Mouse (Mus musculus) stomach, embryonic 16.5 days (tissue): ENCODE results near the gene Marc2. TPM values are rescaled to one million over a fixed set of nuclear protein-coding genes. Genes with fewer than 3 reads are reported as not detected.

Experiments used
- ATAC-seq: fragments of 200-750 bp; cut with Nextera tagmentation; 2 replicates; pipeline ENCODE4 v1.8.0; 2017; ENCODE audit warnings: moderate number of reproducible peaks, moderate TSS enrichment; ENCODE audit not compliant: insufficient read depth, low FRiP score
- H3K27ac ChIP-seq: fragments of 300-500 bp; sonication (generic); 2 replicates; pipeline ENCODE4 v1.5.1; 2014; ENCODE audit warnings: low read length
- H3K27me3 ChIP-seq: fragments of 300-500 bp; sonication (generic); 2 replicates; pipeline ENCODE4 v1.6.1; 2014; ENCODE audit warnings: low read length, control low read depth, mixed read lengths; ENCODE audit not compliant: control insufficient read depth, insufficient read depth
- H3K36me3 ChIP-seq: fragments of 300-500 bp; sonication (generic); 2 replicates; pipeline ENCODE4 v1.6.1; 2014; ENCODE audit warnings: low read length; ENCODE audit not compliant: control insufficient read depth, insufficient read depth
- H3K4me1 ChIP-seq: fragments of 300-500 bp; sonication (generic); 2 replicates; pipeline ENCODE4 v1.6.1; 2014; ENCODE audit warnings: low read length, control low read depth, mixed read lengths; ENCODE audit not compliant: control insufficient read depth, insufficient read depth
- H3K4me2 ChIP-seq: fragments of 300-500 bp; sonication (generic); 2 replicates; pipeline ENCODE4 v1.6.1; 2014; ENCODE audit warnings: low read depth, low read length, mixed read lengths
- H3K4me3 ChIP-seq: fragments of 300-500 bp; sonication (generic); replicated peaks from 2 replicates; pipeline ENCODE4 v1.5.1; 2014; ENCODE audit warnings: mild to moderate bottlenecking, low read length
- H3K9ac ChIP-seq: fragments of 300-500 bp; sonication (generic); 2 replicates; pipeline ENCODE4 v1.6.1; 2014; ENCODE audit warnings: low read length
- H3K9me3 ChIP-seq: fragments of 300-500 bp; sonication (generic); replicated peaks from 2 replicates; pipeline ENCODE4 v1.6.1; 2016; ENCODE audit warnings: low read length, control low read depth; ENCODE audit not compliant: control insufficient read depth
- WGBS: fragments of 180-500 bp; shearing (Covaris S2); extraction: QIAGEN DNeasy Blood & Tissue Kit; methylation state at CpG from one replicate; pipeline ENCODE4 v1.1.7; 2014; 5-methylcytosine and 5-hydroxymethylcytosine counted together
- polyA plus RNA-seq: library from polyadenylated mRNA; unstranded; fragments of >200 nt; fragmentation: Nextera tagmentation; extraction: Ambion mirVana; gene quantifications from 2 replicates; pipeline ENCODE4 v1.2.1, GENCODE M21; 2015

Marc2 gene
- polyA plus RNA-seq: 218 and 228 TPM in 2 replicates

- H3K36me3 ChIP-seq: no peaks in the 10 kb centered on the region
- H3K9me3 ChIP-seq: no peaks in the 10 kb centered on the region
- peak; percentile 10; the same call in 1 of the 2 replicates for ATAC-seq
- H3K9ac ChIP-seq: peak within 1 kb of the TSS; percentile 90
- H3K27ac ChIP-seq: peak within 1 kb of the TSS; percentile 89
- H3K4me3 ChIP-seq: peak within 1 kb of the TSS; percentile 82
- peak within 1 kb of the TSS; percentile 87 for H3K4me2 ChIP-seq
- 4% methylated on average over 18 of the region's 18 CpGs for WGBS
- no peaks in the 10 kb centered on the region for H3K27me3 ChIP-seq
- peaks cover 12% of the 10 kb centered on the region for H3K4me1 ChIP-seq
Observed at GRCm38 (mm10) chr1:184846092-184846750, at the start of gene Marc2. Marc2 (minus strand) TSS chr1:184846451.

GRCm38 (mm10) chr1:184891998-184892397 lies 45.7 kb upstream of the Marc2 start:
- no peaks in the 10 kb centered on the region for H3K27me3 ChIP-seq
- no peak overlapping the region for H3K27ac ChIP-seq
- no peak overlapping the region for H3K4me2 ChIP-seq
- H3K9me3 ChIP-seq: no peaks in the 10 kb centered on the region
- H3K4me3 ChIP-seq: no peak overlapping the region
- WGBS: 68% methylated on average over 3 of the region's 3 CpGs
- H3K9ac ChIP-seq: no peak overlapping the region
- H3K36me3 ChIP-seq: no peaks in the 10 kb centered on the region
- no peak for ATAC-seq
- H3K4me1 ChIP-seq: no peaks in the 10 kb centered on the region

- ATAC-seq: no peak
- Histone ChIP-seq H3K4me3 (no peak overlapping the region), H3K27ac (no peak overlapping the region), H3K4me2 (no peak overlapping the region), H3K36me3 (no peaks in the 10 kb centered on the region), H3K4me1 (no peaks in the 10 kb centered on the region), H3K9ac (no peak overlapping the region), H3K9me3 (no peaks in the 10 kb centered on the region), H3K27me3 (no peaks in the 10 kb centered on the region)
- WGBS: 88% methylated on average over 6 of the region's 6 CpGs
Observed at GRCm38 (mm10) chr1:184889454-184889853, 43.2 kb upstream of the Marc2 start.

- 73% methylated on average over 1 of the region's 1 CpGs for WGBS
- Histone ChIP-seq H3K4me1 (0 out of 2 replicates have a peak, but pooled peaks cover 3% of the 10 kb centered on the region), H3K9ac (no peak overlapping the region), H3K4me2 (no peak overlapping the region), H3K36me3 (no peaks in the 10 kb centered on the region), H3K27ac (no peak overlapping the region), H3K27me3 (peaks cover 24% of the 10 kb centered on the region), H3K9me3 (no peaks in the 10 kb centered on the region), H3K4me3 (no peak overlapping the region)
- no peak for ATAC-seq
Observed at GRCm38 (mm10) chr1:184886160-184886559, 39.9 kb upstream of the Marc2 start.

- no peak within 1 kb of the TSS for H3K27ac ChIP-seq
Observed at GRCm38 (mm10) chr1:184882281-184883268, 36.3 kb upstream of the Marc2 start, which contains the start of gene C130074G19Rik. C130074G19Rik (minus strand) TSS chr1:184883218.

GRCm38 (mm10) chr1:184881861-184882260 lies 35.6 kb upstream of the Marc2 start:
- WGBS: 62% methylated on average over 7 of the region's 7 CpGs
- Histone ChIP-seq H3K4me1 (0 out of 2 replicates have a peak, but pooled peaks cover 7% of the 10 kb centered on the region), H3K9me3 (no peaks in the 10 kb centered on the region), H3K4me2 (peak overlapping the region; percentile 82), H3K9ac (peak overlapping the region; percentile 71; the same call in 1 of the 2 replicates), H3K27ac (no peak overlapping the region), H3K27me3 (peaks cover 28% of the 10 kb centered on the region), H3K36me3 (no peaks in the 10 kb centered on the region), H3K4me3 (peak overlapping the region; percentile 52)
- ATAC-seq: no peak

More at GRCm38 (mm10) chr1:184882281-184883268, 36.3 kb upstream of the Marc2 start, which contains the start of gene C130074G19Rik:
- 4% methylated on average over 77 of the region's 77 CpGs for WGBS
- peak; percentile 91 for ATAC-seq
- Histone ChIP-seq H3K36me3 (no peaks in the 10 kb centered on the region), H3K27me3 (peaks cover 28% of the 10 kb centered on the region), H3K4me1 (0 out of 2 replicates have a peak, but pooled peaks cover 7% of the 10 kb centered on the region), H3K9me3 (no peaks in the 10 kb centered on the region), H3K4me3 (peak within 1 kb of the TSS; percentile 52), H3K9ac (peak within 1 kb of the TSS; percentile 71), H3K4me2 (peak within 1 kb of the TSS; percentile 82)

GRCm38 (mm10) chr1:184881211-184881610 lies 35.0 kb upstream of the Marc2 start:
- Histone ChIP-seq H3K9ac (no peak overlapping the region), H3K9me3 (no peaks in the 10 kb centered on the region), H3K4me2 (peak overlapping the region; percentile 15; the same call in 1 of the 2 replicates), H3K27ac (no peak overlapping the region), H3K36me3 (no peaks in the 10 kb centered on the region), H3K4me1 (0 out of 2 replicates have a peak, but pooled peaks cover 7% of the 10 kb centered on the region), H3K27me3 (peaks cover 28% of the 10 kb centered on the region), H3K4me3 (peak overlapping the region; percentile 52)
- no peak for ATAC-seq
- WGBS: 85% methylated on average over 5 of the region's 5 CpGs

GRCm38 (mm10) chr1:184878860-184879259 lies 32.6 kb upstream of the Marc2 start:
- Histone ChIP-seq H3K9me3 (no peaks in the 10 kb centered on the region), H3K4me3 (no peak overlapping the region), H3K27me3 (peaks cover 28% of the 10 kb centered on the region), H3K9ac (no peak overlapping the region), H3K4me1 (0 out of 2 replicates have a peak, but pooled peaks cover 7% of the 10 kb centered on the region), H3K4me2 (no peak overlapping the region), H3K27ac (no peak overlapping the region), H3K36me3 (no peaks in the 10 kb centered on the region)
- no peak for ATAC-seq
- WGBS: 71% methylated on average over 6 of the region's 6 CpGs
